Mouse (Mus musculus) brain, embryonic 18.5 days (tissue): ENCODE measurements at regions not wholly inside any gene's neighbourhood (a gene's known extent, or its start where the extent isn't known, plus 50 kb on each side); places are given as distances from the start of the nearest gene placed in this dataset.

Source experiments
- DNase-seq: peaks from one replicate; pipeline ENCODE4 v3.0.0-alpha.2; 2012; ENCODE audit warnings: low read depth, low spot score

GRCm38 (mm10) chr10:98292140-98292539 lies 565.6 kb upstream of the C030005K15Rik start:
- no peak for DNase-seq

DNA sequence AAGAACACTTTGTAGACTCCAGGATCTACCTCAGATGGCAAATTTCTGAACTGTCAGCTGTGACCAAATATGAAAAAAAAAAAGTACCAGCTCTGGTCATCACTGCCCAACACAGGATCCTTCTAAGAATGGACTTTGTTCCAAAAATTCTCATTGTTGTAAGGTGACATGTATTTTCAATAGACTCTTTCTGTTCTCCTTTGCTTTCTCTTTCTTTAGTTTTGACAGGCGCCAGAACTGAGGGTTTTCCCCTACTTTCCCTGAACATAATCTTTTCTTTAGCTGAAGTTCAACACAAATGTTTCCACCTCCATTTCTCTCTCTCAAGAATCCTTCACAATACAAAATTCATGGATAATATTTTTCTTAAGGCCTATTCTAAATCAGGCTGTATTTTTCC lies 579.1 kb upstream of the C030005K15Rik start:
- no peak for DNase-seq

DNA sequence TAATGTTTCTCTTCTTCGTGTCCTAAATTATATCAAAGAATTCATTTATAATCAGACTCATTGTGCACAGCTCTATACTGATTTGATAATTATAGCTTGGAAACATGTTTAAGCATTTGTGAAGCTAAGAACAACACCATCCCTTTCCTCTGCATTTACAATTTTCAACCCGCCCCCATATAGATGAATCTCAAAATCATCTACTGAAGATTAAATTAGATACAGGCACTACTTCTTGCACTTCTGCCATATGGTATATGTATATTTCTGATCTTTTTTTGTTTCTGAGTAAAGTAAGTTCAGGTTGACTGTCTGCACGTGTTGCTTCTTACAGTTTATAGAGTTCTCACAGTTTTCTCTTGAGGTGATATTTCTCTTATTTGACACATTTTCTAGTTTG lies 583.1 kb upstream of the C030005K15Rik start:
- DNase-seq: no peak

- no peak for DNase-seq
Measured at GRCm38 (mm10) chr10:98311403-98311802, 584.8 kb upstream of the C030005K15Rik start.

DNA sequence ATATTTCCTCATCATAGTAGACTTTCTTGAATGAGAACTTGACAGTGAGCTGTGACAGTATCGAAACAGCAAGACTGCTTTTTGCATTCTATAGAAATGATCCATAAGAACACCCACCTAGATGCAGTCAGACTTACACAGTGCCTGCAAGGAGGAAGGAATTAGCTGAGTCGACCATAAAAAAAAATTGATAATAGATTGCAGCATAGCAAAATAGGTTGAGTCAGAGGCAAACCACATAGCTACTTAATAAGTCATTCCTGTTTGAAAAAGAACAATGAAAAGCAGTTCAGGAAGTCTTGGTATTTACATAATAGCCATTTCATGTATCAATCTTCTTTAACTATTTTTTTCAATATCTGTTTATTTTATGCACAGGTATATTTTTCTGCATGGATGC lies 591.9 kb upstream of the C030005K15Rik start:
- no peak for DNase-seq

- DNase-seq: no peak
Measured at GRCm38 (mm10) chr10:98323846-98324245, 590.4 kb upstream of the Atp2b1 start.

DNA sequence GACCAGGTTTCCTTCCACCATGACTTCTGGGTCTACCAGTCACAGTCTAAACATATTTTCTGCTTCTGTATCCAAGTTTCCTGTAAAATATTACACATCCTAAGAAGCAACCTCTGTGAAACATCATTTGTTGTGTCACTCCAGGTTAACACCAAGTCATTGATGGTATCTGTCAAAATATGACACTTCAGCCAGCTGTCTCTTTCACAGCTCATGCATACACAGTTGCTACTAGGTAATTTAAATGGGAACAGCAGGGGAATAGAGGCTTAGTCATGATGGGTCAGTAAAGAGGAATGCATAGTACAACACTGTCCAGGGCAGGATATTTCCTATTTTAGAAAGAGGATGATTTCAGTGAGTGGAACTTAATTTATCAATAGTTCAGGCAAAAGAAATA lies 589.6 kb upstream of the Atp2b1 start:
- no peak for DNase-seq

DNA sequence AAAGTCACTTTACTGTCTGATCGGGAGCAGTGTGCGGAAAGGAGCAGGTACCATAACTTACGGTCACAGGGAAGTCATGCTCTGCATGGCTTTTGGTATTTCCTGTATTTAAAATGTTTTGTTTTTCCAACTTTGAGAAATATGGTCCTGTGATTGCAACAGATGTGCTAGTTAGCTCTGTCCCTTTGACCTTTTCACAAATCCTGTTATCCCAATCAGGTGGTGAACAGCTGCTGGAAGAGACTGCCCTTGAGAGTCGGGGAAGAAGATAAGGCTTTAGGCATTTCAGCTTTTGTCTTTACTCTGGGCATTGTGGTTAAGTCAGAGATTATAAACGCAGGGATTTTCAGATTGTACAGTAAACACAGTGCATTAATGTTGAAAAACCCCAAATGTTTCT lies 588.5 kb upstream of the Atp2b1 start:
- DNase-seq: no peak

GRCm38 (mm10) chr10:98332682-98333081 lies 581.5 kb upstream of the Atp2b1 start:
- no peak for DNase-seq

- no peak for DNase-seq
Measured at GRCm38 (mm10) chr10:98333411-98334067, 580.7 kb upstream of the Atp2b1 start.

GRCm38 (mm10) chr10:98343827-98344226 lies 570.4 kb upstream of the Atp2b1 start:
- DNase-seq: no peak

DNA sequence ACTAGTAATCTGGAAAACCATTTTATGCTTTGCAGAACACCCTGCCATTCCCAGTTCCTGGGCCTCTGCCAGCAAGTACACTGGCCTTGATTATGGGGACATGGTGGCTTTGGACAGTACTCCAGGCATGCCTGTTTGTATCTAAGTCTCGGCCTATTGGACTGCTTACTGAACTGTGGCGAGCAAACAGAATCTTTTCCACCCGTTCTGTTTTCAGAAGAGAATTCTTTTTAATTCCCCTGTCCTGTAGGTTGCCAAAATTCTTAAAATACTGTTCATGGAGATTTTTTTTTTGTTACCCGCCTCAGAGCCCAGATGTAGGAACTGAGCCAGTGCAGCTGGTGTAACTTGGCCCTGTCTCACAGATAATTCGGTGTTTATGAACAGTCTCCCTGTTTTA lies 564.7 kb upstream of the Atp2b1 start:
- peak; percentile 18 for DNase-seq

DNA sequence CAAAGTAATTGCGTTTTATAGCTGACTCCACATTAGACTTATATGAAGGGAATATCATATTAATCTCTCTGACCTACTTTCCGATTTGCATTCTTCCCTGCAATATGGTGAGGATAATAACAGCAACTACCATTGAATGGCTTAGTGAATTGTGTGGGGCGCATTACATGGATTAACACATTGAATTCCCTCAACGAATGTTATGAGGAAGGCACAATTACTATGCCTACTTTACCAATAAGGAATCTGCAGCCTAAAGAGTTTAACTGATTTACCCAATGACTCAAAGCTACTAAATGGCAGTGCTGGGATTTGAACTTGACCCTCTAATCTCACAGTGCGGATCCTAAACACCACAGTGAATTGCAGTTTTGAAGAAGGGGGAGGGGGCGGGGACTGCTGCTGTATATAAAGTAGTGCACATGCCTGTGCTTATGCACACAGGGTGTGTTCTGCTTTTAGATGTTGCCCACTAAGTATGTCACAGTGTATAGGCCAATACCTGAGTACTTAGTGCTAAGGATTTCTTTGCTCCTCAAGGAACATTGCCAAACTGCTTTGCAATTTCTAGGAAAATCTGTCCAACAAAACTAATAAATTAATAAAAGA lies 563.8 kb upstream of the Atp2b1 start:
- DNase-seq: no peak

GRCm38 (mm10) chr10:98352061-98352460 lies 562.1 kb upstream of the Atp2b1 start:
- no peak for DNase-seq

GRCm38 (mm10) chr10:98354486-98354885 lies 559.7 kb upstream of the Atp2b1 start:
- peak; percentile 42 for DNase-seq

GRCm38 (mm10) chr10:98364604-98365003 lies 549.6 kb upstream of the Atp2b1 start:
- no peak for DNase-seq

GRCm38 (mm10) chr10:98372561-98372960 lies 541.6 kb upstream of the Atp2b1 start:
- no peak for DNase-seq

DNA sequence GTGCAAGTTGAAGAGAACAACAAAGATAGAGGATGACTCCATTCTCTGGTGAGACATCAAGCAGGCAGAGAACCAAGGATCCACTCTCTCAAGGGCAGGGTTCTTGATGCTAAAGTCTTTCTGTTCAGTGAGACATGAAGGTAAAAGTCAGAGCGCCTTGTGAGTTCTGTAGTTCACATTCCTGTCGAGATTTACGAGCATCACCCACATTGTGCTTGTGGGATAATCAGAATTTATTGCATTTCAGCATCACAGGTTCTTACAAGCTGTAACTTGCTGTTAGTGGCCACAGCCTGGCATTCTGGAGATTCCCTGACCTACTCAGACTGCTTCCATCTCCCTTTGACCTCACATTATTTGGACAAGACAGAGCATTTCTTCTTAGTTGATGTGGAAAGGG lies 540.9 kb upstream of the Atp2b1 start:
- DNase-seq: no peak

GRCm38 (mm10) chr10:98374684-98375083 lies 539.5 kb upstream of the Atp2b1 start:
- no peak for DNase-seq

DNA sequence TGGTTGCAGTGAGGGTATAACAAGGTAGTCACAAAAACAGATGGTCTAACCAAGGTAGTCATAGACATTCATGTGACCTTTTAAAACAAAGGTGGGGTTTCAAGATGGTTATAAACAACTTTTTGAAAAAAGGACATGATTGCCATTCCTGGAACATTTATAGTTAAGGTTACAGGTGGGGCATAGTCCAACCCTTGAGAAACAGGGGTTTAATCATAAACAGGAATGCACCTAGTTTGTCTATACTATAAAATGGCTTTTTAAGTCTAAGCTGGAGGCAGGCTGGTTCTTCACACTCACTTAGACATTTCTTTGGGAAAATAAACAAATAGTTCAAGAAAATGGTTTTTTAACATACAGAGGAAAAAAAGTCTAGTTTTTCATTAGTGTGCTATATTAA lies 525.7 kb upstream of the Atp2b1 start:
- DNase-seq: no peak

GRCm38 (mm10) chr10:98399864-98400263 lies 514.3 kb upstream of the Atp2b1 start:
- peak; percentile 28 for DNase-seq

DNA sequence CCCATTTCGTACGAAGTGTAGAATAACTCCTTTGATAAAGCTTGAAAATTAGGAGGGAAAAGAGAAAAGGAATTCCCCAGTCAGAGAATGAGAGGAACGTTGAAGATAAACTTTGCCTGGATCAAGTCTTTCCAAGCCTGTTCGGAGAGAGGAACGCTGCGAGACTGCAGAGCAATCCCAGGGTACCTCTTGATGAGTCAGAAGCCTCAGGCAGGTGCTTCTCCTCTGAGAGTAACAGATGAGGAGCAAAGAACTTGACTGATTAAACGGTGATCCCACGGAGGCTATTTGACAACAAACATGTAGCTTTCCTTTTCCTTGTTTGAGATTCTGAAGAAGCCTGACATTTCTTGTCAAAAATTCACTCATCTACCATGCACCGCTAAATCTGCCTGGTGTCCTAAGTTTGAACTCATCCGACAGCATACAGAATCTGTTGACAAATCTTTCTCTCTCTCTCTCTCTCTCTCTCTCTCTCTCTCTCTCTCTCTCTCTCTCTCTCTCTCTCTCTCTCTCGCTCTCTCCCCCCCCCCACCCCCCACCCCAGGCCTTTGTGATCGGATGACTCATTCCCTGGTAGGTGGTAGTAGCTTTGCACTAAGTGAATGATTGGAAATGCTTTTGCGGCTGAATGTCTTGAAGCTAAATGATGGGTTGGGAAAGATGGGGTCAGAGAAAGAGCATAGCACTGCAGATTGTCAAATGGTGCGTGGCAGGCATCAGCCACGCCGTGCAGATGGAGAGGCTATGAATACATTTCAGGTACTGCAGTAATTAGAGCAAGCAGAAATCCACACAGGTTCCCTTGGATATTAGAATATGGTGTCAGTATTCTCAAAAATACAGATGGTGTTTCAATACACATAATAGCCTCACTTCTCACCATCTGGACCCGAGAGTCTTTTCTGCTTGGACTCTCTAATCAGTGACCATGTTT lies 496.1 kb upstream of the Atp2b1 start:
- DNase-seq: no peak

DNA sequence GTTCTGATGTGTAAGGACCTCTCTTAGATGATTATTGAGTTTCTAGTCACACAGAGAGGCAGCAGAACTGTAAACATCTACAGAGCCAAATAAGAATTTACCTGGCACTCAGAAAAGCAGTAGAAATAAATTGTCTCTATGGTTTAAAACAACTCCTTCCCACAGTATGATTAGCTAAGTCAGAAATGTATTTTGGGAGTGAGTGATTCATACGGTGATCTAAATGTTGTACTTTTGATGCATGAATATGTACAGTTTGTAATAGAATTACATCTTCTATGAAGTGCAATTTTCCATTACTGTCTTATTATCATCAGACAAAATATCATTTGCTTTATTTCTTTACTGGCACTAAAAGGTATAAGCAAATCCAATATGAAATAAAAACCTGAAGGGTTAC lies 489.8 kb upstream of the Atp2b1 start:
- DNase-seq: no peak
